Mouse (Mus musculus) thymus, postnatal 0 days (tissue): ENCODE measurements around the gene Mx1. TPM values are rescaled to one million over a fixed set of nuclear protein-coding genes. Genes with fewer than 3 reads are reported as not detected.
A peak's percentile ranks its signal among the peaks of the same experiment; 100 is the strongest.

Experiments
- DNase-seq: peaks from one replicate; pipeline ENCODE4 v3.0.0-alpha.2; 2015; ENCODE audit warnings: low spot score
- polyA plus RNA-seq: library from polyadenylated mRNA; unstranded; fragments of >200 nt; fragmentation: Nextera tagmentation; extraction: Ambion mirVana; gene quantifications from 2 replicates; pipeline ENCODE4 v1.2.1, GENCODE M21; 2015

The Mx1 gene
- polyA plus RNA-seq, 1 experiment from 2014 or later, result 2.9 TPM

GRCm38 (mm10) chr16:97447386-97447785 lies 15.3 kb downstream of the Mx1 start:
- no peak for DNase-seq

DNA sequence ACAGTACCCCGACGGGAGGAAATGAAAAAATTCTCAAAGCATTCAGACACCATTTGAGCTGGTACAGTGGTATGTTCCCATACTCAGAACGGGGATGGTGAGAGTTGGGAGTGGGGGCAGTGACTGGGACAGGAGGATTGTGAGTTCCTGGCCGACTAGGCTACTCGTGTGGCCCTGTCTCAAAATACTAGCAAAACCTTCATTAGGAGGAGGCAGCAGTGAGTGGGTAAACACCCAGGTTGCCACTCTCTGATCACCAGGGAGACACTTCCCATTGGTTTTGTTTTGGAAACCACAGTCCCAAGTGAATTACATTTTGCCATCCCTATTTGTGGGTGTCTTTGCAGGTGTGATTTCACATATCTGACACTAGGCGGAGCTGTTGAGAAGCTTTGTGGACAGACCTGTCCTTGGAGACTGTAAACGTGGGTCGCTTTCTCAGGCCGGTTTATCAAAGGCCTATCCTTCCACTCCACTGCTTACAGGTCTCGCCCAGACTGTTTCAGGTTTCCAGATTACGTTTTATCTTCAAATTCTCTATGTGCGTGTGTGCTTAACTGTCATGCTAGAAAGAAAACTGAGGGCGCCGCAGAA lies 18.9 kb downstream of the Mx1 start:
- peak; percentile 60 for DNase-seq

GRCm38 (mm10) chr16:97441967-97442366 lies 20.7 kb downstream of the Mx1 start:
- no peak for DNase-seq

- DNase-seq, result no peak
These were observed 24.5 kb downstream of the Mx1 start for GRCm38 (mm10) chr16:97438191-97438590.

DNA sequence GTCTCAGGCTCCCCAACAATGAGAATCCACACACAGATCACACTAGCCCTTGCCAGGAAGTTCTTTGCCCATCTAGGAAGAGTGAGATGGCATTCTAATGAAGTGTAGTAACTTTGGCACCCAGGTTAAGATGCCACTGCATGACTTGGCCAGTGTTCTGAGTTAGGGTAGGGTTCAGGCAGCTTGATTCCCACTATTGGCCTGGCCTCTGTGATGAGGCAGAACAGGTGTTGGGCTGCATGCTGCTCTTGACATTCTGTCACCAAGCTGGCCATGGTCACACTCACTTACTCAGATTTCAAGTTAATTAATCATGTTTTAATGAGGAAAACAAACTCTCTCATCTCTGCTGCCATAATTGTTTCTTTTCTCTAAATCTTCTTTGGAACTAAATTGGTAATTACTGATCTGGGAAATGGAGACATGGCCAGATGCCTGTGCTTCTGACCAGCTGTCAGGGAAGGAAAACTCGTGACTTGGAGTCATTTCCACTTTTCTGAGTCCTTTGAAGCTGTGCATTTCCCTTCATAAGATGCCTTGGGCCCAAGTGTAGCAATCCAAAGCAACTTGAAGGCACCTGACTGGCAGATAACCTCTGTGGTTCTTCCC lies 25.2 kb downstream of the Mx1 start:
- no peak for DNase-seq

GRCm38 (mm10) chr16:97434206-97434605 lies 28.5 kb downstream of the Mx1 start:
- DNase-seq, result no peak

DNA sequence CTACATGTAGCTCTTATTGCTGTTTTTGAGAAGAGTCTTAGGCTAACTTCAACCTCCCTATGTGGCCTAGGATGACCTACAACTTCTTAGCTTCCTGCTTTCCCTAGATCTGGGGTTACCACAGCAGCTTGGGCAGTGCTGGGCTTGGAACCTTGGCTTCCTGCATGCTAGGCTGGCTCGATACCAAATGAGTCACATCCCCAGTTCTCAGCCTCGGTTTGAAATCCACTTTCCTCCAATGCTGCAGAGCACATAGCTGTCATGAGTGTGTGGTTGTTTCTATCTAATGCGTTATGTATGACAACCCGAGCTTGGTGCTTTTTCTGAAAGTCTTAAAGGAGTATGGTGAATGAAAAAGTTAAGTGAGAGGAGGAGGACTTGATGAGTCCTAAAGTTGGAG lies 31.4 kb downstream of the Mx1 start:
- no peak for DNase-seq

GRCm38 (mm10) chr16:97430091-97430490 lies 32.6 kb downstream of the Mx1 start:
- no peak for DNase-seq

GRCm38 (mm10) chr16:97428026-97428425 lies 34.7 kb downstream of the Mx1 start:
- no peak for DNase-seq

DNA sequence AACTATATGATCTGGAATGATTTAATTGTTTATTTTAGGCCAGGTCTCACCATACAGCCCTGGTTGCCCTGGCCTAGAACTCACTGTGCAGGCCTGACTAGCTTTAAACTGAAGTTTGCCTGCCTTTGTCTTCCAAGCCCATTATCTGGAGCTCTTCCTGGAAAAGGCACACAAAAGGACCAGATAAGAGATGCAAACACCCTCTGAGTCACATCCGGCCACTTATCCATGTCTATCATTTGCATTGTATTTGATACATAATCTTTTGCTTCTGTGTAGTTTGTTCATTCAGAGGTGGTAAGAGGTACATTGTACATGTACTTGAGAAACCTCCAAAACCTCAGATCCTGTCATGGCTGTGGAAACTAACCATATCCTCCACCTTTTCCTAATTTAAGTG lies 39.1 kb downstream of the Mx1 start:
- no peak for DNase-seq

DNA sequence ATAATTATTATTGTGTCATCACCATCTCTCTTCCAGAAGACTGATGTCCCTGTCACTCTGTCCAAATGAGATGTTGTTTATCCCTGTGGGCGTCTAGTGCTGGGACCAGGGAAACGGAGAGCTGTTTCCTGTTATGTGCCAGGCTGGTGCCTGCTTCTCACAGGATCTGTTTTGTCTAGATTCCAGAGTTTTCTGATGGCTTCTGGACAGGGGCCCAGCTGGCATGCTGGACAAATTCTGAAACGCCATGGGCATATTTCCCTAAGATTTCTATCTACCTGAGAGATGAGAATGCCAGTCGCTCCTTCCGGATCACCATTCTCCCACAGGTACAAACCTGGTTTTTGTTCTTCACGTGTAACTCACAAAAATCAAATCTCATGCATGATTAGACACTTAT lies 41.0 kb downstream of the Mx1 start:
- no peak for DNase-seq

DNA sequence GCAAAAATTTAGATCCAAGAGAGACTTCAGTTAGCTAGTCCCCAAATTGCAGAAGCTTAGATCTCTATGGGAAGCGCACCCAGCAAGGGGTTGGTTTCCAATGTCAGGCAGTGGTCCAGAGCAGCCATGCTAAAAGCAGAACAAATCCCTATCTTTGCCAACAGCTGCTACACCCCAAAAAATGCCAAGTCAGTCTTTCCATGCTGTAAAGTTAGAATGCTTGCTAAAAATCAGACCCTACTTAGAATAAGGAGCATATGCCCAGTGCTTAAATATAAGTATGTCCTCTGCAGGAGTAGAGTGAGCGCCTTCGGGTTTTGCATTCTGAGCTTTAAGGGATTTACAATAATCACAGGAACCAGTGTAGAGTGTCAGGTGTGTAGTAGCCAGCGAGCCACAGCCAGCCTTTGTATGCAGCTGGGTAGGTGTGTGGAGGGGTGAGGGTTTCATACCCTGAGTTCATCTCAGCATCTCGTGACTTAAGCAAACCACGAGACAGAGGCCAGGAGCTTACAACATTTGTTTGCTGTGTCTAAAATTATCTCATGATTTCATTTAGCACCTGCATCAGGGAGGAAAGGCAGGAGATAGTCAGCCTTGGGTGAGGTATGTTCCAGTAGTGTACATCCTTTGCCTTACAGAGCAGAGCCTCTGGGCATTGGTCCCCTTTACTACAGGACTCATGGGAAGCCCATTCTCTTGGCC lies 43.8 kb downstream of the Mx1 start:
- no peak for DNase-seq

DNA sequence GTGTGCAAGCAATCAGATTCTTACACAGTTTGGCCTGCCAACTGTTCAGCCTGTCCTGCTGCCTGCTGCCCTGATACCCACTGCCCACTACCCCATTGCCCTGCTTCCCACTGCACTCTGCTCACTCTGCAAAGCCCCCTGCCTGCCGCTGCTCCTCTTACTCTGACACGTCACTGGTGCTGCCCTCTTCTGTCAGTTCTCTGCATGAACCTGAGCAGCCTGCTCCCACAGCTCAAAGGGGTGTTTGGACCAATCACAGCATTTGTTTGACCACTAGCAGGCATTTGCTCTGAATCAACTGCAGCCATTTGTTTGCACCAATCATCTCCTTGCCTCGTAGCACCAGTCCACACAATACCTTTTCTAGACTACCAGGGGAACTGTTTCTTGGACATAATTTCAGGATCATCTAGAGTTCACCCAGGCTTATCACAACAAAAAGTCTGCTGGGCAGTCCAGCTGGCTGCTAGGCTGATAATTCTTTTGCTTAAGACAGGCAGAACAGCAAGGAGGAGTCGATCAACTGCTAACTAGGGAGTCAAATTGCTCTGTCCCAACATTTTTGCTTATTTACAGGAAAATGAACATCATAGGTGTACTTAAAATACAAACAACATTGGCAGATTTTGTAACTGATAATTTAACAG lies 44.7 kb downstream of the Mx1 start:
- no peak for DNase-seq

GRCm38 (mm10) chr16:97405476-97406012 lies 57.2 kb downstream of the Mx1 start:
- no peak for DNase-seq

- DNase-seq, result no peak
These were observed 60.4 kb downstream of the Mx1 start for GRCm38 (mm10) chr16:97402213-97402785.

- no peak for DNase-seq
These were observed 61.0 kb downstream of the Mx1 start for GRCm38 (mm10) chr16:97401741-97402140.

DNA sequence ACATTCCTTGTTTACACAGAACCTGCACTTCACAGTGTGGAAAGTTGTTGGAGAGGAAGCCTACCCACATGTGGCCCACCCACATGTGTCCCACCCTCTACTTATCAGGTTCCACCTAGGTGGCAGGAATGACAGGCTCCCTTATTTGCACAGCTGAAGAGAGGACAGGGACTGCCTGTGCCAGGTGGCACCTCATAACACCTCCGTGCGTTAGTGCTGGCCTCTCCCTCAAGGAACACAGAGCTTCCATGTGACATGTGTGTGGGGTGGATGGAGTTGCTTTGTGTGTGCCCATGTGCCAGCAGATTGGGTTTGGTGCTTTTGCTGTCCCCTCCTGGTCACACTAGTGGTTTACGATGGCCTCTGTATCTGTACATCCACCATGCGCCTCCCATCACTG lies 62.7 kb downstream of the Mx1 start:
- no peak for DNase-seq

DNA sequence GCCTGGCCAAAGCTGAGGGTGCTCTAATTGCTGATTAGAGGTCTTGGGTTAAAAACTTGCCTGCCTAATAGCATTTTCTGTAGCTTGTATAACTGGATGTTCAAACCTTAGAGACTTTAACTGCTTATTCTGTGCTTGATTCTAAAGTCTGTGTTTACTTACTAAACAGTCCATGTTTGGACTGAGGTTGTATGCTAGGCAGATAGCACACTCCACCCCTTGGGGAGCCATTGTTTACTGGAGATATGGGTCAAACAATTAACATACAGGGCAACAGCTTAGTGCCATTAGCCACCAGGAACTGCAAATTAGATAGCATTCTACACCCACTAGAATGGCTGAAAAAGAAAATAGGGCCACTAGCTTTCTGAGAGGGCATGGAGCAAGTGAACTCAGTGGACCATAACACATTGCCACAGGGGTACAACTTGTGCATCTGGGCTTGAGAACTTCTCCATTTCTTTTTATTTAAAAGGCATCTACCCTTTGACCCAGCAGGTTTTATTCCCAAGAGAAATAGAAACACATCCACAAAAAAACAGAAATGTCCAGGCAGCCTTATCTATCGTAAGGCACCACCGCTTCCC lies 64.7 kb downstream of the Mx1 start:
- no peak for DNase-seq
